Mouse (Mus musculus): ENCODE results near the gene Shld2. TPM values are rescaled to one million over a fixed set of nuclear protein-coding genes. Genes with fewer than 3 reads are reported as not detected.
A peak's percentile ranks its signal among the peaks of the same experiment; 100 is the strongest.

The Shld2 gene
- total RNA-seq (2021), result 10 to 100 TPM; 12.6 to 16.0 TPM
- long read RNA-seq, experiment 1, partial matches to known transcripts, result 1 of 8 reads
- long read RNA-seq, experiment 1, other reads (novel, unspliced or antisense), result 6 of 8 reads
- long read RNA-seq, experiment 2, partial matches to known transcripts, result 3 of 6 reads
- long read RNA-seq, experiment 2, other reads (novel, unspliced or antisense), result 3 of 6 reads

DNA sequence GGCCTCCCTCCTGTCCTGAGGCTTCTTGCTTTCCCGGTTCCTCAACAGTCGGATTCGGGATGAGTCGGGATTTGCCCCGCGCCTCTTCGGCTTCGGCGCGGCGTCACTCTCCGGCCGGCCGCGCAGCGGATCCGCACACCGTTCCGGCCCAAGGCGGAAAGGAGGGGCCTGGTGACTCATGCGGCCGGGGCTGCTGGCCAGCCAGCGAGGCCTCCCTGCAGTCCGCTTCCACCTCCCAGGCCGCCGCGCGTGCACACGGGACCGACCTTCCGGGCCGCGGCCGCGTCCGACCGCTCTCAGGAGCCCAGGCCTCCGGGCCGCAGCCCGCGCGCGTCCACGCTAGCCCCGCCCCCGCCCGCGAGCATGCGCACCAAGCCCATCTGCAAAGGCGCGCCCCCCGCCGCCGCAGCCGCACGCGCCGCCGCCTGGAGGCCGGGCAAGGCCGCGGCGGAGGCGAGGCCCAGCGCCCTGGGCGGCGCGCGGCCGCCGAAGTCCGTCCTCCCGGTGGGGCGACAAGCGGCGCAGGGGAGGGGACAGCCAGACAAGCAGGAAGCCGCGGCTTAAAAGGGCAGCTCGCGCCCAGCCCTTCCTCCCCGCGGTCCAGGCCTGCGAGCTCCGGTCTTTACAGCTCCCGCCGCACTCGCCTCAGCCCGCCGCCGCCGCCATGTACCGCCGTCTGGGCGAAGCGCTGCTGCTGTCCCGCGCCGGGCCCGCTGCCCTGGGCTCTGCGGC, at the start of gene Shld2, which contains the start of gene Glud1:
Gene Shld2 (minus strand): TSS at position 260 of the 732 bp plus-strand sequence.
Gene Glud1 (plus strand): TSS at position 494 of the 732 bp plus-strand sequence.
- peak; percentile 93 to 95 for DNase-seq (ENCODE audit: low spot score in 2 of 2)

DNA sequence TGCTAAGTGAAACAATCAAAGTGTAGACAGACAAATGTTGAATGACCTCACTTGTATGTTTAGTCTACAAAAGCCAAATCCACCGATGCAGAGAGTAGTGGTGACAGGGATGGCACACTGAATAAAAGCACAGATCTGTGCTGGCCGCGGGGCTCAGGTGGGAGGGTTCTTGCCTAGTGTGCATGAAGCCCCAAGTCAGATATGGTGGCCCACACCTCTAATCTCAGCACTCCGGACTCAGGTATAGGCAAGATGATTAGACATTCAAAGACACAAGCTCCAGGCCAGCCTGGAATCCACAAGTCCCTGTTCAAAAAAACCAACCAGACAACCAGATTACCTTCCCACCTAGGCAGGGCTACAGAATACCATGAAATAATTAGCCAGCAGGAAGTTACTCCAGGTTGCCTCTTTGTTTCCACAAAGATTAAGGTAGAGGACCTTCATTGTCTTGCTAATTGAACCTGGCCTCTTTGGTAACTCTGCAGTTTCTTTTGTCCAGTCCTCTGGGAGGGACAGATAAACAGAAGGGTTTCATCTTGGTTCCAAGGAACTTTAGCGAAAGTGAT, 49.5 kb upstream of the Shld2 start:
- DNase-seq (ENCODE audit: low spot score in 2 of 2), result no peak

DNA sequence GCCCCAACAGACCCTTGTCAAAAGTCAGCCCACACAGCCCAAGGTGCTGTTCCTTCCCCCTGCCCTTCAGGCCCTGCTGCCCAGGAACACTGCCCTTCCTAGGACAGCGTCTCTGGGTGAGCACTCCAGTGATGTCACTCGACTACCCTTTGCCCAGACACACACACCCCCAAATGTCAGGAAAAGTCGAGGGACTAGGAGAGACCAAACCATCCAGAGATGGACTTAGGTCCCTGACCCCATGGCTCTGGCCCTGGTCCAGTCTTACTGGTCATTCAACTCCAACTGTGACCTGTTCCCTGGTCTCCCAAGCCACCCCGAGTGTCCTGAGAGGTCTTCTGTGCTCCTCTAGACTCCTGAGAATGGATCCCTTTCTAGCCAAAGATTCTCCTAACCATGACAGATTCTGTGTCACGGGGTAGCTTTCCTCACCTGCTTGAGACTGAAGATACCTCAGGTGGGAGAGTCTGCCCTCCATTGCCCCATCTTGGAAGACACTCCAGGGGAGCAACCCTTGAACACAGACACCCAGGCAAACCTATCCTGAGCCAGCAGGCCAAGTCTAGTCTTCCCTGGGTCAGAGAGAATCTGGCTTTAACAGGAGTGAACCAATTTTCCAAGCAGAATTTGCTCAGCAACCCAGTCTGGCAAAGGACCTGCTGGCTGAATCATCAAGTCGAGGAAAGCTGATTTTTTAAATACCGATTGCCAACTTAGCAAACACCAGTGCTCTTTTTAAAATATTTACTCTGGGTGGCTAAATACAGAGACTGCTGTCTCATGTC, 47.6 kb upstream of the Shld2 start:
- no peak for DNase-seq (ENCODE audit: low spot score in 2 of 2)

DNA sequence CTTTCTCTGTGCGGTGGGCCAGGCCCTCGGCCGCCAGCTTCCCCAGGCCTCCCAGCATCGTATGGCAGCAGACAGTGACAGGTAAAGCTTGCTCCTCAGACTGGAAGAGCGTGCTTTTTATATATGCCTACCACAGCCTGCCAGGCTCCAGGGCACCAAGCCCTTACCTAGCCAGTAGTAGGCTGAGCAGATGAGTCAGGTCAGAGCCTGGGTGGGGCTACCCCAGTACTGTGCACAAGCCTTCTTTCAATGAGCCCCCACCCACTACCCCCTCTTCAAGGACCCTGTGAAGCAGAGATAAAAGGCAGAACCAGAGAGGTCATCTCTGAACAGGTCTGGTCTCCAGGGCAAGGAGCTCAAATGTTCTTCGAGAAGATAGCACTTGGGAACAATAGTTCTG, 45.0 kb upstream of the Shld2 start, which contains the start of gene Fam25c:
Gene Fam25c (minus strand): TSS at position 133 of the 400 bp plus-strand sequence.
- DNase-seq (ENCODE audit: low spot score in 2 of 2), result no peak

DNA sequence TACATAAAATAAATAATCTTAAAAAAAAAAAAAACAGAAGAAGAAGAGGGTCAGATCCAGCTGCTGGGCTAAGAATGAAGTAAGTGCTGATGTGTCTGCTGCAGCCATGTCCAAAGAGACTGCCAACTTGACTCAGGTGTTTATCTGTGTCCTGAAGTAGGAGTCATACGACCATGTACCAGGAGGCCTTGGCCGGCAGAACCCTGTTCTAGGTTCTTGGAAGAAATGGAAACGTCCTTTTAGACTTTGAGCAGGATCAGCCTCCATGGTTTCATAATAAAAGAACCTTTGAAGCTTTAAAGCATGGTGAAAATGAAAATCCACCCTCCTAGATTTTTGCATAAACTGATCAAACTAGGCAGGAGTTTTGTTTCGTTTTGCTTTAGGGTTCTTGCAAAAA, 44.2 kb upstream of the Shld2 start:
- no peak for DNase-seq (ENCODE audit: low spot score in 2 of 2)

DNA sequence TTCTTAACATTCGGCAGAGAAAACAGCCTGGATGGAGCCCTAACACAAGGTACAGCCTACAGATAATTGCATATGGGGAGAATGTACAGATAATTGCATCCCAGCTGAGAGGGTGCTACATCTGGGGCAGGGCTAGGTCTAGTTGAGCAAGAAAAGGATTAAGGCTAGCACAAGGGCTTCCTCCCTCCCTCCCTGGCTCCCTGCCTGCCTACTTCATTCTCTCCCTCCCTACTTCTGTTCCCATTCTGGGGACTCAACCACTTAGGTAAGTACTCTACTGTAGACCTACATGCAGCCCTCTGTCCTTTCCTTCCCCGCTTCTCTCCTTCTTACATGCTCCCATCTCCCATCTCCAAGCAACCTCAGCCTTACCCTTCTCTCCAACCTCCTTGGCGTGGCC, 43.0 kb upstream of the Shld2 start:
- no peak for DNase-seq (ENCODE audit: low spot score in 2 of 2)

DNA sequence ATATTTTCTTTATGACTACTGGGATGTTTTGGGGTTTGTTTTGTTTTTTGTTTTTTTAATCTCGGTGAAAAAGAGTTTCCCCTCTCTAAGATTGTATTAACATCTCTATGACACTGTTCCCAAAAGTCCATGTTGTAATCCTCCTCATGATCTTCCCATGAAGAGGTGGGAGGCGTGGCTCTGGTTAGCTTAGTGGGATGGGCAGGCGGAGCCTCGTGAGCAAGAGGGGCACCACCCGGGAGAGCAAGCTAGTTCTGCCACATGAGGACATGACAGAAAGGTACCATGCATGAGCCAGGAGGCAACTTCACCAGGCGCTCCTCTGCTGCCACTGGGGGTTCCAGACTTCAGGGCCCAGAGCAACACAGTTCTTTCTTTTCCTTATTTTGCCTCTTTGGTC, 42.2 kb upstream of the Shld2 start:
- DNase-seq (ENCODE audit: low spot score in 2 of 2), result no peak

DNA sequence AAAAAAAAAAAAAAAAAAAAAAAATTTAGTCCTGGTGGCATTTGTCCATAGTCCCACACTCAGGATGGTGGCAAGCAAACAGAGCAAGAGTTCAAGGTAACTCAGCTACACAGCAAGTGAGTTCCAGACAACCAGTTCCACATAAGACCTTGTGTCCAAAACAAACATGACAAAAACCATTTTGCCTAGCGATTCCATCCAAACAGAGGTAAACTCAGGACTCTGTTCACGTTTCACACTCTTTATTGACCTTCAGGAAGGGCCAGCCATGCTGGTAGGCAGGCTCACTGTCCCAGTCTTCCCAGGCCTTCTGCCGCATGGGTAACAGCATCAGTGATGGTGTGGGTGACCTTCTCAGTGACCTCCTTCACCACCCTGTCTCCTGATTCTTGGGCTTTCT, 41.4 kb upstream of the Shld2 start:
- DNase-seq (ENCODE audit: low spot score in 2 of 2), result no peak

DNA sequence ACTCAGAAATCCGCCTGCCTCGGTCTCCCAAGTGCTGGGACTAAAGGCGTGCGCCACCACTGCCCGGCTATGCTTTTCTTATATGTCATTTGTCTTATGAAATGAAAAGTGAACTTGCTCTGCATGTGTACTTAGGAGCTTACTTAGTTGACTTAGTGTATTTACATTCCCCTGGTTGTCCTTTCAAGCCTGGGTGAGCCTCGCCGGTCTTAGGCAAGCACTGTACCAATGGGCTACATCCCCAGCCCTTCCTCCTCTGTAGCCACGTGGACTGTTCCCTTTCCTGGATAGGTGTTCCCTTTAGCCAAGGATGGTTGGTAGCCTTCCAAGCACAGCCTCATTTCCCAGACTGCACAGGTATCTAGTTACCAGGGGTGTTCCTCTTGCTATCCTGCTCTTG, 38.7 kb upstream of the Shld2 start:
- DNase-seq (ENCODE audit: low spot score in 2 of 2), result no peak

DNA sequence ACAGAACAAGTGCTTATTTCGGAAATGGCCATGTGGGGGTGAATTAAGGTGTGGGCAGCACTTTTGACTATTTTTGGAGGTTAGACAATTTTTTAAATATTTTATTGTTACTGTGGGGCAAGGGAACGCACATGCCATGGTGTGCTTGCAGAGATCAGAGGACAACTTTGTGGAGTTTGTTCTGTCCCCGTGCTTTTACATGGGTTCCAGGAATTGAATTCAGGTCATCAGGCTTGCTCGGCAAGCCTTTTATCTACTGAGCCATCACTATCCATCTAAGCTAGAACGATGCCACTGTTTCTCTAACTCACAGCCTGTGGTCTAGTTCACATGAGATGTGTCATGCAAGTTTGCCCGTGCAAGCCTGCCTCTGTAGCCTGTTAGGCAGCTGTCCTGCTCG, 38.0 kb upstream of the Shld2 start:
- no peak for DNase-seq (ENCODE audit: low spot score in 2 of 2)

DNA sequence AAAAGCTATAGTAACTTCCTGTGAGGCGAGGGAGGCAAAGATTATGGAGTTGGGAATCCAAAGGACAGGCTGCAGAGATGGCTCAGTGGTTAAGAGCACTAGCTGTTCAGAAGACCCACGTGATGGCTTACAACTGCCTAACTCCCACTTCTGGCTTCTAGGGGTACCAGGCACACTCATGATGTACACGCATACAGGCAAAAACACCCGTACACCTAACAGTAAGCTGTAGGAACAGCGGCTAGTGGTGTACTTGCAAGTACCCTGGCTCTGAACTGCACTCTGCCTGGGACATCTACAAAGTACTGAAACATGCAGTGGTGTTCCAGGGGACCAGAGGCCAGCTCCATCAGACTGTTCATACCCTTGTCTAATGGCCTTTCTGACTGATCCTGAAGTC, 36.8 kb upstream of the Shld2 start:
- no peak for DNase-seq (ENCODE audit: low spot score in 2 of 2)

DNA sequence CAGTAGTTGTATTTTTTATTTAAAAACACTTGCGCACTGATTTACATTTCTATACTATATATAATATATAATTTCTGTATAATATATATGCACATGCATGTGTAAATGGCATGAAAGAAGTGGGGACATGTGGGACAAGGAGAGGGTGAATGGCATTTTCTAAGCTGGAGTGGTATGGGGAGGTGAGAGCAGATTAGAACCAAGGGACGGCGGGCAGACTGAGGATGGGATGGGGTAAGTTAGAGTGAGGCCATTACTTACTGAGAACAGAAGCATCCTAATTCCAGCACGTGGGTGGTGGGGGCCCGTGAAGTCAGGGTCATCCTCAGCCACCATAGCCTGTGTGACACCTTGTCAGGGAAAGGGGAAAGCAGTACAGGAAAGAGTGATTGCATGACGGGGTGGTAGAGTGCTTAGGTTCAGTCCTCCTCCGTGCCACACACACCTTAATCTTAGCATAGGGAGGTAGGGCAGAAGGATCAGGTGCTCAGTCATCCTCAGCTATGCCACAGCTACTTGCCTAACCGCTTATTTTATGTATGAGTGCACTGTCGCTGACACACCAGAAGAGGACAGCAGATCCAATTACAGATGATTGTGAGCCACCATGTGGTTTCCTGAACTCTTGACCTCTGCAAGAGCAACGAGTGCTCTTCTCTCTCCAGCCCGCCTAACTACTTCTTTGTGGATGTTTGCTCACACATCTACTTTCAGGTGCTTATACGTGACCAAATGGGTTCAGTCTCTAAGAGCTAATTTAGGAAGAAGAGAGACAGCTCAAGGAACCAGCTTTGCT, 35.7 kb upstream of the Shld2 start:
- no peak for DNase-seq (ENCODE audit: low spot score in 2 of 2)

DNA sequence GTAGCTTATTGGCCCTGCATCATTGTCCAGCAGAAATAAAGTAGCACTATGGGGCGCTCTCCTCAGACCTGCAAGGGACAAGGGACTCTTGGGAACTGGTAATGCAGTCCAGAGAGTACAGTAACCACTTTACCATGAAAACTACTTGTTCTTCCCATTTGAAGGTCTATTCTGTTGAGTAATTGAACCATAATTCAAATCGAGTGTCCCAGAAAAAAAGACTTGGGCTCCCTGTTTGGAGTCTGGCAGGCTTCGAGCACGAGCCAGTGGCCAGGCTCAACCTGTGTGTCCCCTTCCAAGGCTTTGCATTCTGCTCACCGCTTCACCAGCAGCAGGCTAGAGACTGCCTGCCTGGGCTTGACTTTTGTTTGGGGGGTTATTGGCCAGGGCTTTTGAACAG, 34.1 kb upstream of the Shld2 start:
- no peak for DNase-seq (ENCODE audit: low spot score in 2 of 2)

DNA sequence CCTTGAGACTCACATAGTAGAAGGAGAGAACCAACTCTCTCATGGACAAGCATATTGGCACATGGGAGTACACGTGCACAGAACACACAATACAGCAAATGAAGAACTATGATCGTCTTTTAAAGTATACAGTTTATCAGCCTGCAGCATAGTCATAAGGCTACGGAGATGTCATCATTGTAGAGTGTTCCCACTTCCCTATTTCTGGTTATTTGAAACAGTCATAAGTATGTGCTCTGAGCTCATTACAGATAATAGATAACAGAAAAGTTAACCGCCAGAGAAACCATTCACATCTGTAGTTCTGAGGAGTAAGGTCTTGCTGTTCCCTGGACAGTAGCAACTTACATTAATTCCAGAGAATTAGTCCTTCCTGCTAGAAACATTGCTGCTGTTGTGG, 32.8 kb upstream of the Shld2 start:
- DNase-seq (ENCODE audit: low spot score in 2 of 2), result no peak

DNA sequence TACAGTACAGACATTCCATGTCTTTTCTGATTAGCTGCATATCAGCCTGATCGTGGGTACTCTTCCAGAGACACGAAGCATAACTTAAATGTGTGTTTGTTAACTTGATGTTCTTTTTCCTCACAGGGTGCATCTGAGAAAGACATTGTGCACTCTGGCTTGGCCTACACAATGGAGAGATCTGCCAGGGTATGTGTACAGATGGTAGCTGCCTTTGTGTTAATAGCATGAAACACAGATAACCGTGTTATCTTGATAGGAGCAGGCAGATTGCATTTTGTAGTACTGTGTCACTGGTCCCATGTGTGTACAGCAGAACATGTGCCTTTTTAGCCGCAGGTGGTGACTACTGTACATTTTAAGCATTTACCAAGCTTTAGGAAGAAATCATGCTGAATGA, 31.7 kb upstream of the Shld2 start:
- DNase-seq (ENCODE audit: low spot score in 2 of 2), result no peak

DNA sequence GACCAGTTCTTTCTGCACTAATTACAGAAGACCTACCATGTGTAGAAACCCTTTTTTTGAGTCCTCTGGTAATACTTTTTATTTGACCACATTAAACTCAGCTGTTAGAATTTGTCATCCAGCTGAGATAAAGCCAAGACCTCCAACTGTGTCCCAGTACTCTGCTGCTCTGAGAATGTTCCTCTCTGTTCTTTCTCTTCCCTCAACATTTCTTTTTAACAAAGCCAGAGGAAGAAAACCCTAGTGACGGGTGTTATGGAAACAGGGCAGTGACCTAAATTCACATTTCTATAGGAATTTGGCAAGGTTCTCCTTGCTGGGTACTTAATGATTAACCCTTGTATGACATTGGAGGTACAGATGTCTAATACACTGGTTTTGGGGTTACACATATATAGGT, 29.2 kb upstream of the Shld2 start:
- DNase-seq (ENCODE audit: low spot score in 2 of 2), result no peak

DNA sequence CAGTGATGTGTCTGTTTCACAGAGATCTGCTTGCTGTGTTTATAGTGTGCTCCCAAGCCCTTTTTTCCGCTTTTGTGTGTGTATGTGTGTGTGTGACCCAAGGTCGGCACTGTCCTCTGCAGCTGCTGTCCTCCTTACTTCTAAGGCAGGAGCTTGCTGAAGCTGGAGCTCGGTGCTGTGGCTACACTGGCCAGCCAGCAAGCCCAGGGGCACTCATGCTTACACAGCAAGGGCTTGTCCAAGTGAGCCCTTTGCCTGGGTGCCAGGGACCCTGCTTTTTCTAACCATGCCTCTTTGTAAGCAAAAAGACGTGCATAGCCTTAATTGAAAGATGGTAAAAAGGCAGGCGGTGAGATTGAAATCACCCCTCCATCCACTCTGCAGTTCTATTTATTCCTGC, 22.2 kb upstream of the Shld2 start:
- DNase-seq (ENCODE audit: low spot score in 2 of 2), result no peak

DNA sequence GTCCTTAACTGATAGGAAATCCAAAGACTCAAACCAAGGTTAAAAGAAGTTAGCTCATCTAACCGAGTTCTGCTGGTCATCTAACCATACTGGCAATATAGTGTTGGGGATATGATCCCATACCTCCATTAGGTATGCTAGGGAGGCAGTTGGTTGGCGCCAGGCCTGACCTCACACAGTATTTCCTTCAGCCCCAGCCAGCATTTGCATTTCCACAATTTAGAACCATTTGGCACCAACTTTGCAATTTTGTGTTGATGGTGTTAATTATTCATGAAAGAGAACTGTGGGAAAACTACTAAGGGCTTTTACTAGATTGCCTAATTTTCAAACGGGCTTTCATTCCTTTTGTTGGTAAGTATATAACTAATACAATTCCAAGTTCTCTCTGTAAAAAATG, 21.6 kb upstream of the Shld2 start:
- no peak for DNase-seq (ENCODE audit: low spot score in 2 of 2)

DNA sequence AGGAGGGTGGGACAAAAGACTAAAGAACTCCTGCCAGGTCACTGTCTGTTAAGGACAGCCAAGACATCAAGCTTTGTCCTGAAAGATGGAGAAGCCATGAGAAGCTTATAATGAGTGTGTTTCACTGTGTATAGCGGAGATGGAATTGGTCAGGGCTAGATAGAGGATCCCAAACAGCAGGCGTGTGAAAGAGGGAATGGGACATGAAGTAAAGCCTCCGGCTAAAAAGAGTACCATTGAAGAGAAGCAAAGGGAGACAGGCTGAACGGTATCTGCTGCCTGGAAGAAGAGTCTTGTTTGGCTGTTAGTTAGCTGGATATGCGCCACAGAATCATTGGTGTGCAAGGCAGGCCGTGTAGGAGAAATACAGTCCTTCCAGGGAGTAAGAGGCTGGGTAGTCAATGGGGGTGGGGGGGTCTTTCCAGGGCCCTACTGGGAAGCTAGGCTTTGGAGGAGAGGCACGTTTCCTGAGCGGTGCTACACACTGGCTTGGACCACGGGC, 20.4 kb upstream of the Shld2 start:
- DNase-seq (ENCODE audit: low spot score in 2 of 2), result no peak

DNA sequence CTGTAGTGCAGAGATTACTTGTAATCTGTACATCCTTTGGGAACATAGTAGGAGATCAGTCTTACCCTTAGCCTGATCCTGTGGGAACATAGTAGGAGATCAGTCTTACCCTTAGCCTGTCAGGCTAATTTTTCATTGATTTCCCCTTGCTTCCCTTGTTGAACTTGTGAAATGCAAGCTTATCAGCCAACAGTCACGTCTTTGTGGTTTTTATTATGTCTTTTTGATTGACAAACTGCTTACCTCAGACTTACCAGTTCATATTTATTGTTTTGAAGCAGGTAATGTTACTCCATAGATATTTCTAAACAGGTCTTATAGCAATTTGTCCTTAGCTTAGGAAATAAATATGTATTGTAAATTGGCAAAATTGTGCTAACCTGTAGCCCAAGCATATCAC, 17.3 kb upstream of the Shld2 start:
- no peak for DNase-seq (ENCODE audit: low spot score in 2 of 2)

DNA sequence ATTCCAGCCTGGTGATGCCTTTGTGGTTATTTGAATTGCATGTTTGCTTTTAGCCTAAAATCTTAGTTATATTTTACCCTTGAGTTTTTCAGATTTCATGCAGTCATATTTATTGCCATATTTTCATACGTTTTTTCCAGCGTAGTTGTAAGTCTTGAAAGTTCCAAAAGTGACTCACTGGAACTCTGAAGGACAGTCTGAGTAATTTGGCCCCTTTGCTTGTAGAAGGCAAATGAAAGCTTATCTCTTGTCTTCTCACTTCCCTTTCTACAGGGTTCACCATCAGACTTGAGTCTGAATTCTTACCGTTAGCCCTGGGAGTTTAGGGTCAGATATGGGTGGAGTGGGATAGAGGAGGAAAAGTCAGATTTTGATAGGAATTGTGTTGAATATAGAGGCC, 16.3 kb upstream of the Shld2 start:
- no peak for DNase-seq (ENCODE audit: low spot score in 2 of 2)
